Mouse (Mus musculus) liver, embryonic 18 days (tissue): ENCODE measurements around the gene Cyp3a25. TPM values are rescaled to one million over a fixed set of nuclear protein-coding genes. Genes with fewer than 3 reads are reported as not detected.

ENCODE experiments used
- polyA plus RNA-seq: library from polyadenylated mRNA; depleted of rRNA; stranded (reverse); fragments of >200 nt; gene quantifications from 2 replicates; pipeline ENCODE4 v1.2.3, GENCODE M21; 2012; rRNA removed

Gene Cyp3a25
- polyA plus RNA-seq, result 11.1 and 22.8 TPM in 2 replicates

DNA sequence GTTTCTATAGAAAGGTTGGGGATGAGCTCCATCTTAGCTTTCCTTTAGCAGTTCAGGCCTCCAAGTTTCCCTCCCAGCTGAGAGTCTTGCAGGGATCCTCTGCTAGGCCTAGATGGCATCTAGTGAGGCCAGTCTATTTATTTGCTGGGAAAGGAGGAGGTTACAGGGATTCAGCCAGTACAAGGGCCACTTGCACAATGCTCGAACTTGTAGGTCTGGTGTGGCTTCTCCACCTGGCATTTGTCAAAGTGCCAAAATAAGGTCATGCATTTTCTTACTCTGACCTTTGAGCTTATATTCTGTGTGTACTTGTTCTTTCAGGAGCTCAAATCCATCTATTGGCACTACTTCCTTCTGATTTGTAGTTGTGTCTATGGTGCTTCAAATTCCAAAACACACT is at the start of gene Cyp3a25:
TSS of gene Cyp3a25 (minus strand) at position 110 of the 400 bp plus-strand sequence.

Other genes starting within 250 kb of the Cyp3a25 start
- 2.3 and 6.5 TPM in 2 replicates for gene Cyp3a44, start 203.7 kb downstream of the Cyp3a25 start, polyA plus RNA-seq
- gene Cyp3a11, start 129.7 kb downstream of the Cyp3a25 start, polyA plus RNA-seq, result 40.6 and 59.2 TPM in 2 replicates
- gene Cyp3a59, start 69.6 kb upstream of the Cyp3a25 start, polyA plus RNA-seq, result 0.12 and 0.26 TPM in 2 replicates
- gene Gm5565, start 150.9 kb upstream of the Cyp3a25 start, polyA plus RNA-seq, result not detected in 2 replicates
- not detected in 2 replicates for gene Gm6309, start 161.1 kb upstream of the Cyp3a25 start, polyA plus RNA-seq
- 0.18 and 0.26 TPM in 2 replicates for gene 1700001J03Rik, start 175.7 kb upstream of the Cyp3a25 start, polyA plus RNA-seq
- 16.2 and 17.1 TPM in 2 replicates for gene Rnf6, start 211.9 kb upstream of the Cyp3a25 start, polyA plus RNA-seq
- 31.9 and 37.3 TPM in 2 replicates for gene Cdk8, start 221.6 kb upstream of the Cyp3a25 start, polyA plus RNA-seq